Mouse (Mus musculus) adrenal gland, postnatal 4 days (tissue): Measurements from ENCODE around the gene Hoxc11. TPM values are rescaled to one million over a fixed set of nuclear protein-coding genes. Genes with fewer than 3 reads are reported as not detected.

Experiments
- DNase-seq, 2 experiments: peaks; one replicate each; pipeline ENCODE4 v3.0.0; 2021 to 2022; ENCODE audit warnings: low spot score in 2 of 2, mixed read lengths in 2 of 2
- long read RNA-seq, 2 experiments: library from polyadenylated mRNA; stranded (forward); transcript quantifications; one replicate each; pipeline ENCODE4 v2.0.0; 2021
- total RNA-seq, 2 experiments: library from RNA; stranded (reverse); gene quantifications; 2 replicates each; pipeline ENCODE4 v1.2.3; 2021

The Hoxc11 gene
- under 1 TPM in 1 of 2 experiments, not detected in 1; 0.20 TPM for total RNA-seq
- long read RNA-seq, experiment 1, result 0 reads
- long read RNA-seq, experiment 2, result 0 reads

- DNase-seq, result no peak
These were observed at the start of gene Hoxc11 for GRCm38 (mm10) chr15:102954192-102955006. Hoxc11 (plus strand) TSS chr15:102954427.

GRCm38 (mm10) chr15:102904946-102905345 lies 49.3 kb upstream of the Hoxc11 start:
- no peak for DNase-seq

- DNase-seq, result no peak
These were observed 44.7 kb upstream of the Hoxc11 start for GRCm38 (mm10) chr15:102909536-102909935.

GRCm38 (mm10) chr15:102910038-102910437 lies 44.2 kb upstream of the Hoxc11 start:
- no peak for DNase-seq

GRCm38 (mm10) chr15:102910496-102911095 lies 43.6 kb upstream of the Hoxc11 start:
- DNase-seq, result no peak

- DNase-seq, result no peak
These were observed 41.1 kb upstream of the Hoxc11 start for GRCm38 (mm10) chr15:102913038-102913585.

GRCm38 (mm10) chr15:102917972-102918572 lies 36.2 kb upstream of the Hoxc11 start:
- DNase-seq, result no peak

GRCm38 (mm10) chr15:102918611-102919265 lies 35.5 kb upstream of the Hoxc11 start:
- DNase-seq, result no peak

GRCm38 (mm10) chr15:102919336-102920180 lies 34.7 kb upstream of the Hoxc11 start:
- DNase-seq, result no peak

- DNase-seq, result no peak
These were observed 33.6 kb upstream of the Hoxc11 start for GRCm38 (mm10) chr15:102920619-102921018.

GRCm38 (mm10) chr15:102921053-102922011 lies 32.9 kb upstream of the Hoxc11 start, which contains the start of gene Hoxc13:
Hoxc13 (plus strand) TSS chr15:102921103.
- DNase-seq, result no peak

- DNase-seq, result no peak
These were observed 32.2 kb upstream of the Hoxc11 start for GRCm38 (mm10) chr15:102922012-102922362.

- no peak for DNase-seq
These were observed 31.4 kb upstream of the Hoxc11 start for GRCm38 (mm10) chr15:102922636-102923500.

GRCm38 (mm10) chr15:102927032-102927645 lies 27.1 kb upstream of the Hoxc11 start:
- no peak for DNase-seq

- no peak for DNase-seq
These were observed 22.4 kb upstream of the Hoxc11 start for GRCm38 (mm10) chr15:102931706-102932358.

- no peak for DNase-seq
These were observed 19.8 kb upstream of the Hoxc11 start for GRCm38 (mm10) chr15:102934438-102934837.

GRCm38 (mm10) chr15:102934897-102935296 lies 19.3 kb upstream of the Hoxc11 start:
- no peak for DNase-seq
